Mouse (Mus musculus): ENCODE results near the gene Krtap5-1. TPM values are rescaled to one million over a fixed set of nuclear protein-coding genes. Genes with fewer than 3 reads are reported as not detected.
"Not testable (repeated sequence)": the region's sequence is repeated elsewhere in the genome, so short reads cannot be mapped to it uniquely, and the experiment has no call there.

The Krtap5-1 gene
- total RNA-seq, 2 experiments from 2014 or later = not detected

- no peak for DNase-seq (ENCODE audit: low spot score in 2 of 2)
- intact Hi-C loops (cut with DNase I) = loop anchor here (5.0 kb wide), 1 partner anchor 183 kb away; the partner anchor contains the start of gene Tnnt3
Observed at GRCm38 (mm10) chr7:142314600-142315285, 17.8 kb upstream of the Krtap5-1 start.

GRCm38 (mm10) chr7:142303929-142304328 is 7.0 kb upstream of the Krtap5-1 start:
- DNase-seq (ENCODE audit: low spot score in 2 of 2); intact Hi-C loops (cut with DNase I): not testable (repeated sequence)

GRCm38 (mm10) chr7:142303249-142303648 is 6.3 kb upstream of the Krtap5-1 start, which contains the start of gene Krtap5-4:
TSS of gene Krtap5-4 (plus strand) at chr7:142303549.
- no peak for DNase-seq (ENCODE audit: low spot score in 2 of 2)
- intact Hi-C loops (cut with DNase I) = no loop called here

- DNase-seq (ENCODE audit: low spot score in 2 of 2); intact Hi-C loops (cut with DNase I): not testable (repeated sequence)
Observed at GRCm38 (mm10) chr7:142296108-142296507, 810 bp downstream of the Krtap5-1 start.

- intact Hi-C loops (cut with DNase I) = no loop called here
Observed at GRCm38 (mm10) chr7:142295418-142295817, 1.5 kb downstream of the Krtap5-1 start.

GRCm38 (mm10) chr7:142293851-142294250 is 3.1 kb downstream of the Krtap5-1 start:
- intact Hi-C loops (cut with DNase I) = loop anchor here (1.0 kb wide), 1 partner anchor 17 kb away; no protein-coding TSS in a partner anchor
- DNase-seq (ENCODE audit: low spot score in 2 of 2) = peak in 1 of 2 experiments; percentile 13

More at GRCm38 (mm10) chr7:142295418-142295817, 1.5 kb downstream of the Krtap5-1 start:
- no peak for DNase-seq (ENCODE audit: low spot score in 2 of 2)

- intact Hi-C loops (cut with DNase I); DNase-seq (ENCODE audit: low spot score in 2 of 2): not testable (repeated sequence)
Observed at GRCm38 (mm10) chr7:142285910-142286612, 10.9 kb downstream of the Krtap5-1 start.

GRCm38 (mm10) chr7:142285130-142285835 is 11.6 kb downstream of the Krtap5-1 start:
- peak; percentile 18 to 21 for DNase-seq (ENCODE audit: low spot score in 2 of 2)
- intact Hi-C loops (cut with DNase I) = no loop called here

GRCm38 (mm10) chr7:142284615-142285080 is 12.3 kb downstream of the Krtap5-1 start:
- DNase-seq (ENCODE audit: low spot score in 2 of 2) = peak; percentile 88 to 91
- intact Hi-C loops (cut with DNase I) = no loop called here

GRCm38 (mm10) chr7:142284023-142284591 is 12.8 kb downstream of the Krtap5-1 start:
- peak; percentile 11 to 23 for DNase-seq (ENCODE audit: low spot score in 2 of 2)
- intact Hi-C loops (cut with DNase I) = no loop called here

- intact Hi-C loops (cut with DNase I); DNase-seq (ENCODE audit: low spot score in 2 of 2): not testable (repeated sequence)
Observed at GRCm38 (mm10) chr7:142282847-142283246, 14.1 kb downstream of the Krtap5-1 start.

GRCm38 (mm10) chr7:142279291-142279690 is 17.6 kb downstream of the Krtap5-1 start:
- DNase-seq (ENCODE audit: low spot score in 2 of 2); intact Hi-C loops (cut with DNase I): not testable (repeated sequence)

- intact Hi-C loops (cut with DNase I) = not testable (repeated sequence)
- peak; percentile 58 to 66 for DNase-seq (ENCODE audit: low spot score in 2 of 2)
Observed at GRCm38 (mm10) chr7:142278183-142278582, 18.7 kb downstream of the Krtap5-1 start.

- DNase-seq (ENCODE audit: low spot score in 2 of 2); intact Hi-C loops (cut with DNase I): not testable (repeated sequence)
Observed at GRCm38 (mm10) chr7:142274263-142274662, 22.7 kb downstream of the Krtap5-1 start, which contains the start of gene Gm4559. TSS of gene Gm4559 (minus strand) at chr7:142274363.

GRCm38 (mm10) chr7:142258254-142258653 is 38.7 kb downstream of the Krtap5-1 start, which contains the start of gene Gm2431:
TSS of gene Gm2431 (minus strand) at chr7:142258354.
- not testable (repeated sequence) for DNase-seq (ENCODE audit: low spot score in 2 of 2)
- intact Hi-C loops (cut with DNase I) = loop anchor here (10.0 kb wide), 1 partner anchor 243 kb away; no protein-coding TSS in a partner anchor

GRCm38 (mm10) chr7:142255517-142255916 is 41.4 kb downstream of the Krtap5-1 start:
- intact Hi-C loops (cut with DNase I) = loop anchor here (10.0 kb wide), 1 partner anchor 241 kb away; no protein-coding TSS in a partner anchor
- peak; percentile 43 to 49 for DNase-seq (ENCODE audit: low spot score in 2 of 2)

- peak; percentile 14 to 50 for DNase-seq (ENCODE audit: low spot score in 2 of 2)
- intact Hi-C loops (cut with DNase I) = loop anchor here (2.0 to 10.0 kb wide), 2 partner anchors 103 to 235 kb away; no protein-coding TSS in a partner anchor
Observed at GRCm38 (mm10) chr7:142249824-142250223, 47.1 kb downstream of the Krtap5-1 start.

Data from left cerebral cortex, postnatal 25 days (tissue).